Mouse (Mus musculus) ES-E14 (cell line): ENCODE data around the gene Tfr2. TPM values are rescaled to one million over a fixed set of nuclear protein-coding genes. Genes with fewer than 3 reads are reported as not detected.

Experiments used
- DNase-seq: peaks from one replicate; pipeline ENCODE4 v3.0.0-alpha.2; 2013; ENCODE audit warnings: low read depth, low spot score
- H3K27ac ChIP-seq: 2 replicates; pipeline ENCODE4 v1.5.1; 2012; ENCODE audit warnings: low read depth, mild to moderate bottlenecking, low read length, moderate library complexity, mixed read lengths; ENCODE audit not compliant: poor library complexity, insufficient read depth, severe bottlenecking
- H3K36me3 ChIP-seq: 2 replicates; pipeline ENCODE4 v1.6.1; 2012; ENCODE audit warnings: mild to moderate bottlenecking, low read length, moderate library complexity, mixed read lengths; ENCODE audit not compliant: control insufficient read depth, poor library complexity, insufficient read depth, severe bottlenecking
- H3K4me1 ChIP-seq, 2 experiments: fragments of 150-350 bp in 1 of 2; sonication (generic) in 1 of 2; 2 replicates each; pipeline ENCODE4 v1.6.1; 2012; ENCODE audit warnings: low read length in 2 of 2, mild to moderate bottlenecking in 1 of 2, mixed read lengths in 1 of 2; ENCODE audit not compliant: control insufficient read depth in 2 of 2, insufficient read depth in 2 of 2, poor library complexity in 1 of 2
- H3K4me3 ChIP-seq, 2 experiments: fragments of 150-350 bp in 1 of 2; sonication (generic) in 1 of 2; 2 replicates each; pipeline ENCODE4 v1.5.1; 2012; ENCODE audit warnings: low read length in 2 of 2, low read depth in 1 of 2, mild to moderate bottlenecking in 1 of 2, mixed read lengths in 1 of 2; ENCODE audit not compliant: insufficient read depth in 1 of 2, poor library complexity in 1 of 2, severe bottlenecking in 1 of 2
- H3K9ac ChIP-seq: 2 replicates; pipeline ENCODE4 v1.6.1; 2012; ENCODE audit warnings: low read depth, mild to moderate bottlenecking, low read length, mixed read lengths; ENCODE audit not compliant: poor library complexity, insufficient read depth, severe bottlenecking
- H3K9me3 ChIP-seq: fragments of 150-350 bp; sonication (generic); 2 replicates; pipeline ENCODE4 v1.6.1; 2012; ENCODE audit warnings: low read depth, mild to moderate bottlenecking, low read length; ENCODE audit not compliant: control insufficient read depth, insufficient read depth
- CHD2 ChIP-seq: IDR thresholded peaks from 2 replicates; pipeline ENCODE4 v1.6.1; 2014; ENCODE audit warnings: mild to moderate bottlenecking, low read depth, low read length, inconsistent platforms
- HCFC1 ChIP-seq: IDR thresholded peaks from 2 replicates; pipeline ENCODE4 v1.6.1; 2012; ENCODE audit warnings: low read length, inconsistent platforms, borderline replicate concordance; ENCODE audit not compliant: insufficient read depth
- MAFK ChIP-seq: IDR thresholded peaks from 2 replicates; pipeline ENCODE4 v1.6.1; 2014; ENCODE audit warnings: mild to moderate bottlenecking, low read depth, low read length, inconsistent platforms; ENCODE audit not compliant: insufficient read depth
- ZC3H11A ChIP-seq: IDR thresholded peaks from 2 replicates; pipeline ENCODE4 v1.6.1; 2012; ENCODE audit warnings: low read depth, mild to moderate bottlenecking, inconsistent platforms, low read length, borderline replicate concordance
- ZNF384 ChIP-seq: IDR thresholded peaks from 2 replicates; pipeline ENCODE4 v1.6.1; 2012; ENCODE audit warnings: low read depth, low read length, inconsistent platforms
- in situ Hi-C, 2 experiments: fragments of 600-800 bp; cut with MboI; formaldehyde crosslinking; loops; one replicate each; pipeline ENCODE4 v1.15.1; 2025; ENCODE audit warnings: low sequenced_read_pairs in 2 of 2, inconsistent platforms in 1 of 2; ENCODE audit not compliant: unreplicated experiment in 2 of 2
- total RNA-seq: library from RNA; depleted of rRNA; stranded (reverse); fragments of 300-350 nt; gene quantifications from 2 replicates; pipeline ENCODE4 v1.2.3, GENCODE M21; 2012

Gene Tfr2
- total RNA-seq, 1 experiment: 3.7 TPM

GRCm38 (mm10) chr5:137600619-137601364, 31.2 kb downstream of the Tfr2 start, which contains the start of gene Mospd3:
Gene Mospd3, minus strand, starts transcription at chr5:137601058.
- Histone ChIP-seq H3K4me1 (peaks cover 0 to 14% of the 10 kb centered on the region in 2 experiments; a peak in 2 of 4 replicates), H3K4me3 (peak within 1 kb of the TSS; percentile 99), H3K27ac (peak within 1 kb of the TSS; percentile 99), H3K36me3 (peaks cover 14% of the 10 kb centered on the region), H3K9ac (peak within 1 kb of the TSS; percentile 100), H3K9me3 (no peaks in the 10 kb centered on the region)
- in situ Hi-C loops: no loop called here
- peak; percentile 97 for DNase-seq
- TF ChIP-seq HCFC1 (peak; percentile 77), CHD2 (peak; percentile 85), ZNF384 (no peak), ZC3H11A (no peak), MAFK (no peak)

- H3K4me3 ChIP-seq: peak overlapping the region; percentile 60 to 99
- no peak for DNase-seq
- H3K9me3 ChIP-seq: no peaks in the 10 kb centered on the region
- peak overlapping the region; percentile 33; the same call in 1 of the 2 replicates for H3K27ac ChIP-seq
- in situ Hi-C loops: no loop called here
- H3K9ac ChIP-seq: peak overlapping the region; percentile 69; the same call in 1 of the 2 replicates
- peaks cover 16% of the 10 kb centered on the region for H3K36me3 ChIP-seq
- TF ChIP-seq HCFC1 (no peak), MAFK (no peak), ZNF384 (peak; percentile 88), ZC3H11A (no peak)
- H3K4me1 ChIP-seq: peaks cover 0 to 12% of the 10 kb centered on the region in 2 experiments; a peak in 2 of 4 replicates
Observed at GRCm38 (mm10) chr5:137601365-137601729, 31.7 kb downstream of the Tfr2 start.

GRCm38 (mm10) chr5:137607860-137608653, 38.4 kb downstream of the Tfr2 start:
- Histone ChIP-seq H3K9ac (peak overlapping the region; percentile 78), H3K4me1 (peaks cover 4 to 41% of the 10 kb centered on the region in 2 experiments; a peak in 3 of 4 replicates), H3K36me3 (peaks cover 20% of the 10 kb centered on the region), H3K27ac (peak overlapping the region; percentile 62), H3K4me3 (peak overlapping the region; percentile 65 to 70), H3K9me3 (no peaks in the 10 kb centered on the region)
- in situ Hi-C loops: no loop called here
- TF ChIP-seq CHD2 (no peak), MAFK (no peak), ZNF384 (no peak), HCFC1 (no peak), ZC3H11A (no peak)
- no peak for DNase-seq

- H3K27ac ChIP-seq: peak overlapping the region; percentile 62
- no peak for DNase-seq
- no peaks in the 10 kb centered on the region for H3K9me3 ChIP-seq
- peaks cover 4 to 47% of the 10 kb centered on the region in 2 experiments; a peak in 3 of 4 replicates for H3K4me1 ChIP-seq
- TF ChIP-seq ZNF384 (no peak), ZC3H11A (no peak), HCFC1 (no peak), MAFK (no peak)
- peaks cover 20% of the 10 kb centered on the region for H3K36me3 ChIP-seq
- in situ Hi-C loops: no loop called here
- H3K9ac ChIP-seq: peak overlapping the region; percentile 78
- H3K4me3 ChIP-seq: peak overlapping the region; percentile 65 to 70
Observed at GRCm38 (mm10) chr5:137608654-137609190, 39.1 kb downstream of the Tfr2 start.
